Mouse (Mus musculus) heart, postnatal 10 days (tissue): ENCODE results near the gene Ppm1n. TPM values are rescaled to one million over a fixed set of nuclear protein-coding genes. Genes with fewer than 3 reads are reported as not detected.

Source experiments
- DNase-seq, 2 experiments: peaks; one replicate each; pipeline ENCODE4 v3.0.0; 2021
- intact Hi-C: fragments of 180-260 bp; cut with DNase I; formaldehyde crosslinking; loops from one replicate; pipeline ENCODE4 v1.15.1; 2025
- total RNA-seq, 2 experiments: library from RNA; stranded (reverse); gene quantifications; 2 replicates each; pipeline ENCODE4 v1.2.3; 2021

Gene Ppm1n
- total RNA-seq, 2 experiments from 2014 or later, result 0.67 TPM; not detected in 1

DNA sequence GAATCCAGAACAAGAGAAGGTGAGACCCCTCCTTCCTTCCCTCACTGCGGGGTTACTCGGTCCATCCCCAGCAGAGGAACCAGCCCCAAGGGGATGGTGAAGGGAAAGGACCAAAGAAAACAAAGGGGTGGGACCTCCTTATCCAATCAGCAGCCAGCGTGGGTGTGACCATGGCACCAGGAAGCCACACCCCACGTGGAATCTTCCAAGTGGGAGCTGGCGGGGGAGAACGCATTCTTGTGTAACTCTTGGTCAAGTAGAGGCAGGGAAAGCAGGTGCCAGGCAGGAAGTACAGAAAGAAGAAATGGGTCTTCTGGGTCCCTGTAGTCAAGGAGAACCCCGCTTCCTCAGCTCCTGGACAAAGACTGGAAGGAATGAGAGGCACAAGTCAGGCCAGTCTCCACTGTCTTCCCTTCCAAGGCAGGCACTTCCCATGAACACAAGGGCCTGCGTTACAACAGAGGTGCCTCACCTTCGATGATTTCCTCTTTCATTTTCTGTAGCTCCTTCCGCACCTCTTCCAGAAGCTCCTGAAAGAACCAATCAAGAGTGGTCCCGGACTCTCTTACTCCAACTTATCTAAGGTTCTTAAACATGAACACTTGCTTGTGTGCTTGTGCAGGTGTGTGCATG is 22.4 kb downstream of the Ppm1n start:
- intact Hi-C loops, result no loop called here

DNA sequence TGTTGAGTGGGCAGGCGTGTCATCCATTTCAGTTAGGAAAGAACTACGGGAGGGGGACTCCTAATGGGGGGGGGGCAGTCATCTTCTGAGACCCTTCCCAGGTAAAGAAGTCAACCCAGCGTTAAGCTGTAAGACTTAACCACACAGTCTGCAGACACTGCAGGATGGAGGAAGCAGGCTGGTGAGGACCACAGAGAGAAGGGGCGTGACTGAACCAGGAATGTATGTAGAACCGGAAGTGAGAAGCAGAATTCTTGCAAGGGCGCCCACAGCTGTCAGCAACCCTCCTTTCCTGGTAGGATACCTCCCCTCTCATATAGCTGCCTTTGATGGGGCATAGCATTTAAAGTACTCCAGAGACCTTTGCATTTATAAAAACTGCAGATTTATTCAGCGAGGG is 23.3 kb downstream of the Ppm1n start:
- DNase-seq, result no peak
- intact Hi-C loops, result no loop called here

More for the DNA sequence above, 22.4 kb downstream of the Ppm1n start:
- peak; percentile 71 to 76 for DNase-seq

DNA sequence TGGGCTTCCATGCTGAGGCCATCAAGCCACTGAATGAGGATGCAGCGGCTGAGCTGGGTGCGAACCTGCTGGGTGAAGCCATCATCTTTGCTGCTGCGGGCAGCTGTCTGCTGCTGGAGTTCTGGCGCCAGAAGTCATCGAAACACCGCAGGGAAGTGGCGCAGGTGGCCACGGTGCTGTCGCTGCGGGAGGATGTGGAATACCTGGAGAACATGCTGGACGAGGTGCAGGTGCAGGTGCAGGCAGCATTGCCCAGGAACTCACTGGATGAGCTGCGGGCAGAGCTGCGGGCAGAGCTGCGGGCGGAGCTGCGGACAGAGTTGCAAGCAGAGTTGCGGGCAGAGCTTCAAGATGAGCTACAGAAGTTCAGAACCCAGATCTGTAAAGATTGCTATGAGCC is 24.5 kb downstream of the Ppm1n start:
- no peak for DNase-seq
- intact Hi-C loops, result no loop called here

DNA sequence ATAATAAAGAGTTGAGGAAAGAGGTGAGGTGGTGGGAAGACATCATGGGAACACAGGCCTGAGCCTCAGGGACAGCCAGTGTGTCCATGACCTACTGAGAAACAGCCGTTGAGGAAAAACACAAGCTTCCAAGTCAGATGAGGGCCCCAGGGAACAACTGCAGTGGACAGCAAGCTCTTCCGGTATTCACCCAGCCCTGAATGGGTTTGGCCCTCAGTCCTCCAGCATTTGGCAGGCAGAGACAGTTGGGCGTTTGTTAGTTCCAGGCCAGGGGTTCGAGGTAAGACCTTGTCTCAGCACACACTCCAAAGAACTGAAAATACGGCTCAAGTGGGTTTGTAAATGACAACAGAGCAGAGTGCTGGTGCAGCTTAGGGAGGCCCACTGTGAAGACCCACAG is 26.4 kb downstream of the Ppm1n start:
- no peak for DNase-seq
- intact Hi-C loops, result no loop called here

DNA sequence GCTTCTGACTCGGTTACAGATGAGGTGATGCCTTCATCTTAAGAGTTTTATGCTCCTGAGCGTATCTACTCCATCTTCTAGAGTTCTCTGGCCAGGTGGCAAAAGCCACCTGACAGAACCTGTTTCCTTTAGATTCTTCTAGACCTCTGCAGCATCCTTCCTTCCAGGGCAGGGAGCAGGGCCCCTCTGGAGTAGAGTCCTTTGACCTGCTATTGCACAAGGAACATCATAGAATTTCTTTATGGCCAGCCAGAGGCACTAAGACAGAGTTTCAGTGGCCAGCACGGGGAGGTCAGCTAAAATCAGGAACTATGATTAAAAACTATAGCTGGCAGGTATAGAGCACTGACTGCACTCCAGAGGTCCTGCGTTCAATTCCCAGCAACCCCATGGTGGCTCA is 27.8 kb downstream of the Ppm1n start:
- intact Hi-C loops, result no loop called here

DNA sequence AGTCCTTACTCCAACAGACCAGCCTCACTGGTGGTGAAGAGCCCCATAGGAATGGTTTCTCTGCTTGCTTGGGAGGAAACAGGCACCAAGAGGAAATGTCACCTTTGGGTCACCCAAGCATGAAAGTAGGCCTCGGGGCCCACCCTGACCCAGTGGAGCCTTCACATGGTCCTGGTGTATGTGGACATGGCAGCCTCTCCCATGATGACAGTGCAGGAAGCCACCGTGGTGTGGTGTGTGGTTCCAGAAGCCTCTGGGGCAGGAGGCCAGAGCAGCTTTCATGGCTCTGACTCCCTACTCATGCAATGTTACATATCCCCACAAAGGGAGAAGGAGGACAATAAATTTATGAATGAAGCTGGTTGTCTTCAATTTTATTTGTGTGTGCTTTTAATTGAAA is 32.4 kb downstream of the Ppm1n start:
- DNase-seq, result no peak
- intact Hi-C loops, result no loop called here

More for the DNA sequence above, 27.8 kb downstream of the Ppm1n start:
- DNase-seq, result no peak

DNA sequence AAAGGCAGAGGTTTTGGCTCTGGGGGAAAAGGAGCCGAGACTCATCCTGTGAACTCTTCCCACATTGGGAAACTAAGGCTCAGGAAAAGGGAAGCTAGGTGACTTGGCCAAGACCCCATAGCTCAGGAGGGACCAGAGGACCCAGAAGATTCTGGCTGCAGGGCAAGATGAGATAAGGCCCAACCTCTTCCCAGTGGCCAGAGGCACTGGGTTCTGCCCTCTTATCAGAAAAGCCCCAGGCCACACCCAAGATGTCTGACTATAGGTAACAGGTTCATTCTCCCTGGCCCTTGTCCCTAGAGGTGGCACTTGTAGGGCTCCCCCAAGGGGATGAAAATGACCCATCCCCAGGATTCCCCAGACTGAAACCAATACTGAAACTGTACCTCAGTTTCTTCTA is 33.0 kb downstream of the Ppm1n start:
- no peak for DNase-seq

DNA sequence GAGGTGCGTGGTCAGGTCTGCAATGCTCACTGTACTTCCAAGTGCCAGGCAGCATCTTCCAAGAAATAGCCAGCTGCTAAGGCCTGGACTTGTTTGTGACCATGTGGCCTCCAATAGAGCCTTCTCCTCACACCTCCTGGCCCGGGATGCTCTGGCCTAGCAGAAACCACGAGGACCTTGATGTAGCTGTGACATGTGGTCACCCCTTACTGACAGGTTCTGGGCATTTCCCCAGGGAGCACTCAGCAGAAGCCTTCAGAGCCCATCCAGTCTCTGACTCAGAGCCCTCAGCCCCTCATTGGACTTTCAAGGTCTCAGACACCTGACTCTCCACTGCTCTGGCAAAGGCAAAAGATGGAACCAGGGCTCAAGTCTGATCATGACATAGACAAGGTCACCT is 34.8 kb downstream of the Ppm1n start:
- DNase-seq, result no peak
- intact Hi-C loops, result no loop called here

More for the DNA sequence above, 33.0 kb downstream of the Ppm1n start:
- intact Hi-C loops, result no loop called here

DNA sequence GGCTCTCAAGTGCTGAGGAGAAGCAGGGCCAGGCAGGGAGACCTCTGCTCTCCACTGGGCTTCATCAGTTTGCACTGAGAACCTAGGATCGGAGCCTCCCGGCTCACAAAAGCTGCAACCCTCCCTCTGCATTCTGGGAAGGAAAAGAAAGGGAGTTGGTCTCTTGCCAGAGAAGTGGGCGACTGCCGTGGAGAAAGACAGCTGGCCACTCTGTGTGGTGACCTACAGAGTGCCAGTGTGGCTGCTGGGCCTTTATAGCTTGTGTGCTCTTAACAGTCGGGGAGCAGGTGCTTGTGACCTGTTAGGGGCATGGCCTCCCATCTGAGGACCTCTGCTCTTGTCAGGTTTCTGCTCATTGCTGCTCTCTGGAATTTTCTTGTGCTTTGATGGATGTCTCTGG is 36.0 kb downstream of the Ppm1n start:
- intact Hi-C loops, result no loop called here

DNA sequence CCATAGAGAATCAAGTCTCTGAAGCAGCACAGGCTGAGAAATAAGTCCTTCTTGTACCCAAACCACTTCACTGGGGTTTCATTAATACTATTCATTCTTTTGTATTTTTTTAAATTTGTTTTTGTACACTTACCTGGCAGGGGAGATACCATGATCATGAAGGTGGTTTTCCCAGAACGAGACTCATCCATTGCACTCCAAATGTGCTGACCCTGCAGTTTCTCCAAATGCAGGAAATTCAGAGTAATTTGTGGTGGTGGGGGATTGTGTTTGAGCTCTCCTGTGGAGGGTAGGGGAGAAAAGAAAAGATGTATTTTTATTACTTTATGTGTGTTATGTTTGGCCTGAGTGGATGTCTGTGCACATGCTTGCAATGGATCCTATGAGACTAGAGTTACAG is 37.9 kb downstream of the Ppm1n start:
- intact Hi-C loops, result no loop called here

More for the DNA sequence above, 36.0 kb downstream of the Ppm1n start:
- no peak for DNase-seq

DNA sequence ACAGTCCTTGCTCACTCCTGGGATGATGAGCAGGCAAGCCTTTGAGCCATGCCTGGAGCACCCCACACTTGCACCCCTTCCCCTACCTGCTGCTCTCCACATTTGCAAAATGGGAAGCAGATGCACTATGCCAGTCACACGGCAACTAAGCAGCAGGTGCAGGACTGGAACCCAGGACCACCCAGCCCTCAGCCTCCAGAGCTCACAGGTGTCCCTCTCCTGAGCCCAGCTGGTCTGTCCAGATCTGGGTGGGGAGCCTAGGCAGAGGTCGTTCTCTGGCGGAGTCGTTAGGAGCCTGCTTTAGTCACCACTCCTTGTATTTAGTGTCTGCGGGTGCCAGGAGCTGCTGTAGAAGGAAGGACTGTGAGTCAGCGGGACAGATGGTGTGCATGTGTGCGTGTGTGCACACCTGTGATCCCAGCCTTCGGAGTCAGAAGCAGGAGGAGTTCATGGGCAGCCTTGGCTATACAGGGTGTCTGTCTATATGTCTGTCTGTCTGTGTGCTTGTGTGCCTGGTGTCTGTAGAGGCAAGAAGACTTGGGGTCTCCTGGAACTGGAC is 38.9 kb downstream of the Ppm1n start:
- intact Hi-C loops, result no loop called here

More for the DNA sequence above, 37.9 kb downstream of the Ppm1n start:
- DNase-seq, result no peak

DNA sequence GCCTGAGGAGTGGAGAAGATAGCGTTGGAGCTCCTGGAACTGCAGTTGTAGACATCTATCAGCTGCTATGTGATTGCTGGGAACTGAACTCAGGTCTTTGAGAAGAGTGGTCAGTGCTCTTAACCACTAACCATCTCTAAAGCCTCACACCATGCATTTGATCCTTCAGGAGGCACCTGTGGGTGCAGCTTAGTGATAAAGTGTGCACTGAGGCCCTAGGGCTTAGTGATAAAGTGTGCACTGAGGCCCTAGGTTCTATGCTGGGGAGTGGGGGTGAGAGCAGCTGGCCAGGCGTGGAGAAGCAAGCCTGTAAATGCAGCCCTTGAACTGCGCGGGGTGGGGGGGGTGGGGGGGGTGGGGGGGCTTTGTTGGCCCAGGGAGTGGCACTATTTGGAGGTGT is 39.9 kb downstream of the Ppm1n start:
- intact Hi-C loops, result loop anchor here (1.0 to 5.0 kb wide), 3 partner anchors 36 to 102 kb away; partner anchors contain the start of genes Ercc1 and Ppm1n
- no peak for DNase-seq

More for the DNA sequence above, 38.9 kb downstream of the Ppm1n start:
- DNase-seq, result no peak

DNA sequence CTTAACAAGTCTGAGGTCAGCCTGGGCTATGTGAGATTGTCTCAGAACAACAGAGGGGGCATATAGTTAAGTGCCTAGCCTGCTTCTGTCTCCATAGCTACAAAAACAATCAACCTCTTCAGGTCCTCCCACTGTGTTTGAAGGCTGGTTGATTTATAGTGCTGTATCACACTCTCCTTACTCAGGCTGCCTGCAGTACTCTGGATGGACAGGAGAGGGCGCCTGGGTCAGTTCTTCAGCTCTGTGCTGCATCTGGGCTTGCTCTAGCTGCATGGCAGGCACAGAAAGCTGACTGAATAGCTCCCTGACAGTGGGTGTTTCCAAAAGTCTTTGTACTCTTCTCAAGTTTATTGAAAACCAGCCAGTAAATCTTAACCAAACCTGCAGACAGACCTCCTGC is 40.4 kb downstream of the Ppm1n start:
- intact Hi-C loops, result loop anchor here (1.0 to 5.0 kb wide), 3 partner anchors 37 to 103 kb away; partner anchors contain the start of genes Ercc1 and Ppm1n
- peak; percentile 93 to 96 for DNase-seq

DNA sequence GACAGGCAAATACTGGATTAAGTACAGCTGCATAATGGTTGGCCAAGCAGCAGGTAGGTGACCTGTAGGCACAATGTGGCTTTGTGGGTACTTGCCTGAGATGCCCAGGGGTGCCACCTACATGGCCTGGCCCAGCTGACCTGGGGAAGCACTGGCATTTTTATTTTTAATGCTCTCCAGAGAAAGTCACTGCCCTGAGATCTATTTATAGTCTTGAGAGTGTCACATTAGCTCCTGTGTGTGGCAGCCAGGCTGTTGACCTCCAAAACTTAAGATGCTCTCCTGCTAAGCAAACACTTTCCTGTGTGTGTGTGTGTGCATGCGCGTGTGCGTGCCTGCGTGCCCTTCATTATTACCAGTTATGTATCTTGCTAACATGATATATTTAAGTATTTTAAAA is 41.5 kb downstream of the Ppm1n start:
- peak in 1 of 2 experiments; percentile 56 for DNase-seq
- intact Hi-C loops, result loop anchor here (2.0 to 5.0 kb wide), 2 partner anchors 42 to 104 kb away; partner anchors contain the start of genes Ercc1 and Ppm1n

DNA sequence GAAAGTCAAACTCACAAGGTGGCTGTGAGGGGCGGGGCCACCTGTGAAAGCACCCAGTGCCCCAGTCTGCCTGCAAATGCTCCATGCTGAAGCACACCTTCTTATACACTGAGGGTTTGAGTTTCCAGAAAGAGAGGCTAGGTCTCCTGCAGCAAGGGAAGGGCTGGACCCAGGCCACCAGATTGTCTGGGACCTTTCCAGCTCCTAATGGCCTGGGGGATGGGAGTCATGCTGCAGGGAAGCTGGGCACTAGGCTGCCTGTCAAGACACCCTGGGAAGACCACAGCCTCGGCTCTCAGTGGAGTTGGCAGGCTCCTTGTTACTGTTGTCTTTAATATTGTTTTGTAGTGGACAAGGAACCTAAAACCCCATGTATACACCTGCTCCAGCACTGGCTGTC is 43.5 kb downstream of the Ppm1n start:
- intact Hi-C loops, result loop anchor here (5.0 kb wide), 1 partner anchor 106 kb away; the partner anchor contains the start of gene Ercc1
- peak; percentile 67 to 78 for DNase-seq

DNA sequence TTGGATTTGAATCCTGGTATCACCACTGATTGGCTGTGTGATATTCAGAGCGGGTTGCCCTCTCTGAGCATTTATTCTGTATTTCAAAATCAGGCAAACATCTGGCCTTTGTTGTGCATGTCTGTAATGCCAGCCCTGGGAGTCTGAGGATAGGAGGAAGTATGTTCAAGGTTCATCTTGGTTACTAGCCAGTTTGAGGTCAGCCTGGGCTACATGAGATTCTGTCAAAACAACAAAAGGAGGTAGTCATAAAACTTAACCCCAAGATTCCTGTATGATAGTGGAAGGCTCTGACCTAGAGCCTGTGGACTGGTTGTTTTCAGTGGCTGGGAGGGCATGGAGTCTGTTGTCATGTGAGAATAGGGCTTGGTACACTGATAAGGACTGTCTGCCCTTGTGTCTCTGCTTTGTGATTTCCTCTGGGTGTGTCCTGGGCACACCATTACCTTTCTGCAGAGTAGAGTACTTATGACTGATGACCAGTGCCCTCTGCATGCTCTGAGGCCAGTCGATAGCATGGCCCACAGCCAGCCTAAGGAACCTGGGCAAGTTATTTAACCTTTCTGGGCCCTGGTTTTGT is 44.7 kb downstream of the Ppm1n start:
- intact Hi-C loops, result loop anchor here (5.0 kb wide), 1 partner anchor 107 kb away; the partner anchor contains the start of gene Ercc1
- no peak for DNase-seq

DNA sequence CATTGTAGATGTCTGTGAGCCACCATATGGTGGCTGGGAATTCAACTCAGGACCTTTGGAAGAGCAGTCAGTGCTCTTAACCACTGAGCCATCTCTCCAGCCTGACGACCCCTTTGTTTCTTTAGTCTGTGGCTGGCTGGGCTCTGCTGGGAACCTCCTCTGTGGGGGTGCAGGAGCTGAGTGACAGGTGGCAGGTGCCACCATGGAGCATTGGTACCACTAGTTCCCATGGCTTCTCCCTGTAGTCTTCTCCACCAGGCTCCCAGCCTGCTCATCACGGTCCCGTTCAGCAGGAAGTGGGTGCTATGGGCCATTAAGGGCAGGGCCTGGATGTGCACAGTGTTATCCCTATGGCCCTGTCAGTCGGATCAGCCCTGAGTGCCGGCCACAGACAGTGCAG is 45.2 kb downstream of the Ppm1n start:
- intact Hi-C loops, result loop anchor here (5.0 kb wide), 1 partner anchor 108 kb away; the partner anchor contains the start of gene Ercc1

DNA sequence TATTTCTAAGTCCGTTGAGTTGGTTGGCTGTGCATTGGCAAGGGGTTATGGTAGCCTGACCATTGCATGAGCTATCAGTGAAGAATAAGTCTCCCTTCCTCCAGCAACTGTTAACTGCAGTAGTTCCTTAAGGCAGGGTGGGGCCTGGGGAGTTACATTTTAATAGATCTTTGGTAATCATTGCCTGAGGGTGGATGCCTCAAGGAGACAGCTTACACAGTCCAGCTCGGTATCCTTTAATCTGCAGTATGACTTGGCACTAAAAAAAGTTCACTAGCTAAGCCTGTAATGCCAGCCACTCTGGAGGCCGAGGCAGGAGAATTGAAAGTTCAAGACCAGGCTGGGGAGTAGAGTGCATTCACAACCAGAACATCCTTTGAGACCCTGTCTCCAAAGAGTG is 48.0 kb downstream of the Ppm1n start:
- no peak for DNase-seq
- intact Hi-C loops, result no loop called here

More for the DNA sequence above, 45.2 kb downstream of the Ppm1n start:
- no peak for DNase-seq

DNA sequence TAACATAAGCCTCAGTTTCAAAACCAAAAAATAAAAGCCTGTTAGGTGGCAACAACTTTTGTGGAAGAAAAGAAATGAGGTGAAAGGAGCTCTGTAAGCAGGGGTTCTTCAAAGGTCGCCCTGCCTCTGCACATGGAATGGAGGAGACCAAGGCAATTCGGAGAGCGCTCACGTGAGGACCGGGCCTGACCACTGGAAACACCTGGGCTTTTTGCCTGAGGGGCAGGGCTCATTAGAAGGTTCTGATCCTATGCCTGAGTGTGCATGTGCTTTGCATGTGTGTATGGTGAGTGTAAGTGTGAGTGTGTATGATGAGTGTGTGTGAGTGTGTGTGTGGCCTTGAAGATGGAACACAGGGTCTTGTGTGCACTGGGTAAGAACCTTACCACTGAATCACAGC is 49.0 kb downstream of the Ppm1n start:
- DNase-seq, result no peak
- intact Hi-C loops, result no loop called here

DNA sequence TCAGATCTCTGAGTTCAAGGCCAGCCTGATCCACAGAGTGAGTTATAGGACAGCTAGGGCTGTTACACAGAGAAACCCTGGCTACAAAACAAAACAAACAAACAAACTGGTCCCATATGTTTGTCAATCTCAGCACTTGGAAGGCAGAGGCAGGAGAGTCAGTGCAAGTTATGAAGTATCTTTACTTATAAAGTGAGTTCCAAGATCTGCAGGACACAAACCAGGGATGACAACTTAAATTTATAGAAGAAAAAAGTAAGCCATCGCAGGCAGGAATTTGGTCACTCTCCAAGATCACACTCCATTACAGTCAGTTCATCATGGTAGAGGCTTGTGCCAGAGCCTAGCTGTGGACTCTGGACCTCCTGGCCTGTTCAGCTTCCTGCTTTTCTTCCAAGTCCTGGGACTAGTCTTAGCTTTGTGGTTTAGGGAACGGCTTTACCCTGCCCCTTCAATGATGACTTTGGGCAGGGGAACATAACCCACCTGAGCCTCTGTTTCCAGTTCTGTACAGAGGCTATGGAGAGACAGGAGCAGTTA is 49.8 kb downstream of the Ppm1n start:
- DNase-seq, result no peak
- intact Hi-C loops, result no loop called here

DNA sequence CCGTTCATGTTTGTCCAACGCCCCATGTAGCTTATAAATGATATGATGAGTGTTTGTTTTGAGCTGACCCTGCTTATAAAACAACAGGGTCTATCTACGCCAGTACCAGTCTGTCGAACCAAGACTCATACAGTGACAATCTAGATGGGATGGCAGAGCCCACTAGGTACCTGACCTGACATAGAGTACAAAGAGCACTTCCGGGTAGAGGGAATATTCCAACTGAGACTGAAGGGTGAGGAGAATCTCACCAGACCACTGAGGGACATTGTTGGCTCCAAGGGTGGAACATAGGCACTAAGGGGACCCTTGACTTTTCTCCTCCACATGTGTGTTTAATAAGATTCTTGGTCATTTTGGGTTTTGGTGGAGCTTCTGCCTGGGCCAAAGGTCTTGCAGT is 50.5 kb downstream of the Ppm1n start:
- intact Hi-C loops, result no loop called here
- DNase-seq, result no peak

DNA sequence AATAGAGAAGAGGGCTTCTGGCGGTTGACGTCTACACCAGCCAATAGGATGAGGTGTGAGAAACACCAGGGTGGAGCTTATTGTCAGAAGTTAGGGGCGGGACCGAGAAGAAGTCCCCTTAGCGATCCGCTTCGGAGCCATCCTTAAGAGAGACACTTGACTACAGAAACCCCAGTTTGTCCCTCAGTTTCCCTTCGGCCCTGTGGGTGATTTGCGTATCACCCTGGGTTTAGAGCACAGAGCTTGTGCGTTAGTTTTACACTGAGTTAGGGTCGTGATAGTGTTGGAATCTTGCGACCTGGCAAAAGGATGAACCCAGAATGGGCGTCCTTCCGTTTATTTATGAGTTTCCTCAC is 51.1 kb downstream of the Ppm1n start:
- intact Hi-C loops, result no loop called here
- DNase-seq, result no peak
